Mouse (Mus musculus): ENCODE data around the gene Apc2. TPM values are rescaled to one million over a fixed set of nuclear protein-coding genes. Genes with fewer than 3 reads are reported as not detected.

Gene Apc2
- polyA plus RNA-seq, 1 experiment from 2014 or later: 0.74 TPM

DNA sequence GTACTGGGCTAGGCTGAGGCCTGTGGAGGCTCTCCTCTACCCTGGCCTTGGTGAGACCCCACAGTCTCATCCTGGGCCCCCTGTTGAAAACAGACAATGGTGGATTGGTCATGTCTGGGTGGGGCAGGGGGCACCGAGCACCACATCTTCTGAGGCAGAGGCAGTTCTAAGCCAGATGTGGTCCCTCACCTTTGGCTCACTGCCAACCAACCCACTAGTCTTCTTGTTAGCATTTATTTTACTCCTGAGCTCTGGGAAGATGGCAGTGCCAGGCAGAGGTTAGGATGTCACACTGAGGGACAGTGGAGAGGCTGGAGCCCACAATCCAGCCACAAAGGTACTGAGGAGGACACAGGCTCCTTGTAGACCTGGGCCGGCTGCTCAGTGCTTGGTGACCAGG lies 37.8 kb upstream of the Apc2 start:
- Histone ChIP-seq H3K36me3 (peaks cover 63% of the 10 kb centered on the region), H3K4me1 (peaks cover 56% of the 10 kb centered on the region), H3K9me3 (no peaks in the 10 kb centered on the region), H3K27me3 (ENCODE audit: insufficient read depth, poor library complexity, severe bottlenecking) (no peaks in the 10 kb centered on the region), H3K4me3 (no peak overlapping the region), H3K27ac (no peak overlapping the region)
- 88% methylated on average over 2 of the region's 2 CpGs for WGBS
- DNase-seq (ENCODE audit: low spot score): no peak

DNA sequence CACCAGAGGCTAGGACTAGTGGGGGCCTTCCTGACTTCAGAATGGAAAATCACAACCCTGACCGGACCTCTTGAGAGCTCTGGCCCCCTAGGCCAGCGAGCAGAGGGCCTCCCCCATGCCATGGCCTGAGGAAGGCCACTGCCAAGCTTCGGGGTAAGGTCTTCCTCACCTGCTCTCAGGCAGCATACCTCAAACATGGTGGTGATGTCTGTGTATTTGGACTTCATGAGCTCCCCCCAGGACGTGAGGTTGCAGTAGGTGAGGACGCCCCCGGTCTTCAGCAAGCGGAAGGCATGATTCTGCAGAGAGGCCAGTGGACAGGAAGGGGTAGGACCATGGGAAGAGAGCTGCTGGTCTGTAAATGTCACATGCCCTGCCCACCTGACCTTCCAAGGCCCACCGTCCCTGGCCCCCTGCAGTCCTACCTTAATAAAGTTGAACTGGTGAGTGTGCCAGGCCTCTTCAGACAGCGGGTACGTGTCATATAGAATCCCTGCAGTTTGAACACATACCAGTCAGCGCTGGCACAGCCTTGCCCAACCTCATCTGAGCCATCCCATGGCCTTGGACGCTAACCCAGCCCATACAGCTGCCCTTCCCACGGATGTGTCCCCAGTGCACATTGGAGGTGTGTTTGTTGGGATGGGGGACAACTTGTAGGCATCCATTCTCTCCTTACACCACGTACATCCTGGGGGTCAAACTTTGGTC lies 36.9 kb upstream of the Apc2 start:
- Histone ChIP-seq H3K4me3 (peak overlapping the region; percentile 71), H3K27ac (peak overlapping the region; percentile 92)

DNA sequence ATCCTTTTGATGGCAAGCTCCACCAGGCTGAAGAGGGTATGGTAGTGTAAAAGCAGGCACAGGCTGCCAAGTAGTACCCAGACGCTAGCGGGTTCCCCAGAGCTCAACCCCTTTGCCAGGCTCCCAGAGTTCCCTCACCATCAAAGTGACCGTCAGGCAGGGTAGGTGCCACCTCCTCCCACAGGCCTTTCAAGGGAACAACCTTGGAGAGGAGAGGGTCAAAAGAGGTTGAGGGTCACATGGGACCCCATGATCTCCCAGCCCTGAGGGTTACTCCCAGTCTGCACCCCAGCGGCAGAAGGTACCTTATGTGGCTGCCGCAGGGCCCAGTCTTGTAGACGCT lies 36.3 kb upstream of the Apc2 start:
- WGBS: 69% methylated on average over 6 of the region's 6 CpGs
- Histone ChIP-seq H3K27me3 (ENCODE audit: insufficient read depth, poor library complexity, severe bottlenecking) (no peaks in the 10 kb centered on the region), H3K4me1 (peaks cover 57% of the 10 kb centered on the region), H3K9me3 (no peaks in the 10 kb centered on the region), H3K4me3 (peak overlapping the region; percentile 71), H3K27ac (peak overlapping the region; percentile 92), H3K36me3 (peaks cover 49% of the 10 kb centered on the region)
- DNase-seq (ENCODE audit: low spot score): no peak

More for the DNA sequence above, 36.9 kb upstream of the Apc2 start:
- DNase-seq (ENCODE audit: low spot score): no peak
- Histone ChIP-seq H3K4me1 (peaks cover 57% of the 10 kb centered on the region), H3K9me3 (no peaks in the 10 kb centered on the region), H3K27me3 (ENCODE audit: insufficient read depth, poor library complexity, severe bottlenecking) (no peaks in the 10 kb centered on the region), H3K36me3 (peaks cover 54% of the 10 kb centered on the region)
- WGBS: 91% methylated on average over 14 of the region's 14 CpGs

DNA sequence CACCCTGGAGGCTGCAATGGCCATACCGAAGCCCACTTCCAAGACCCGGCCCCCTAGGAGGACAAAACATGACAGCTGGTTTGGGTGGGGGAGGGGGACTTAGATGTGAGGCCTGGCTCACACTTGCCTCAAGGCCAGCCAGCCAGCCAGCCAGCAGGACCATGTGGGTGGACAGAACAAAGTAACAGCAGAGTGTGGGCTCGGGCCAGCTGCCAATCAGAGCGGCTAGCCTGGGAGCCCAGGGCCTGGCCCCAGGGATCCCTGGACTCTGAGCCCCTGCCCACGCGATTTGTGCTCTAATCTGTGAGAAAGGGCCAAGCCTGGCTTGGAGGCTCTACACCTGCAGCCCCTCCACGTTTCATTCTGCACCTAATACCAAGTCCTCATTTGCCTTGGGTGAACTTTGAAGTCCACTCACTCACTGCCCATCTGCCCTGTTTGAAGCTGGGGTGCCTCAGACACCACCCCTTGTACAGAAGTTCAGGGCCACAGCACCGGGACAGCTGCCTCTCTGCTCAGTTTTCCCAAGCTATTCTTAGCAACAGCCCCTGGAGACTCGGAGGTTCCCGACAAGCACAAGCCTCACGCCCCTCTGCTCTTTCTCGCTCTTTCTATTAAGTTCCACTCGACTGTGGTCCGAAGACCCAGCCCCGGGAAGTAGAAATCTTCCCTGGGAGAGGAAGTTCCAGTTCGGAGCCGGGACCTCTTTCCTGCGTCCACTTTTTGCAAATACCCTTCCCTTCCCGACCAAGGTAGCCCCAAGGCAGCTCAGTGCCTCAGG lies 35.7 kb upstream of the Apc2 start:
- 6% methylated on average over 19 of the region's 19 CpGs for whole genome bisulfite sequencing
- Histone ChIP-seq H3K4me3 (peak overlapping the region; percentile 71), H3K36me3 (peaks cover 43% of the 10 kb centered on the region), H3K27ac (peak overlapping the region; percentile 92), H3K27me3 (ENCODE audit: insufficient read depth, poor library complexity, severe bottlenecking) (no peaks in the 10 kb centered on the region), H3K9me3 (no peaks in the 10 kb centered on the region), H3K4me1 (peaks cover 57% of the 10 kb centered on the region)
- DNase-seq (ENCODE audit: low spot score): no peak

DNA sequence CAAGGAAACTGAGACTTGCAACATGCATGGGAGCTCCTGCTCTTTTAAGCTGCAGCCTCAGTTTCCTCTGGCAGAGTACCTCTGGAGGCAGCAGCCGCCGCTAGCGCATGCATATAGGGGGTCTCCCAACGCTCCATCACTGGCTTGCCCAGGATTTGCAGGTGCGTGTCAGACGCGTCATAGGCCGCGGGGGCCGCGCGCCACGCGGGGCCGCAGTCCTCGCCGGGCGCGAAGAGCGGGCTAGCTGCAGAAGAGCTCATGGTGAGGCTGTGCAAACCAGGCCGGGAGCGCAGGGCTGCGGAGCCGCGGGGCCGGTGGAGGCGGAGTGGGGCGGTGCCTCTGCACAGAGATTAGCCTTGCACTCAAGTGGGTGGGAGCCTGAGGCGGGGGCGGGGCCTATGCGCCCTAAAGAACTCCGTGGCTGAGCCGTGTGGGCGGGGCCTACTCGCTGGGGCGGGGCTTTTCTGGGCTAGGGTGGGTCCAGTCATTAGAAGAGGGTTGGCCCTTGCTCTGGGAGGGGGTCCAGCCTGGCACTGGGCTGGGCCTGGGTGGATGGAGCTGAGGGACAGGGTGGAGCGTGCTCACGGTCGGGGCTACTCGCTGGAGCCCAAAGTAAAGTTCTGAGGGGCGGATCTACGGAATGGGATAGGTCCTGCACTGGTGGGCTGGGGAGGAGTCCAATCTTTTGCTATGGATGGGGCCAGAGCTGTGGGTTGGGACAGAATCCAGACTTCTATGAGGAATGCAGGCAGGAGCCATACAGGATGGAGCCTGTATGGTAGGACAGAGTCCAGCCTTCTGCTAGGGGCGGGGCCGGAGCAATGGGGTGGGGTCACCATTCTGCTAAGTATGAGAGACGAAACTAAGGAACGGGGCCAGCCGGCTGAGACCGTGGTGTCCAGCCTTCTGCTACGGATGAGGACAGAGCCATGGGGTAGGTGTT lies 34.9 kb upstream of the Apc2 start, which contains the start of the genes Gamt and Dazap1:
TSS of gene Gamt (minus strand) at position 371 of the 943 bp plus-strand sequence.
TSS of gene Dazap1 (plus strand) at position 845 of the 943 bp plus-strand sequence.
- H3K36me3 ChIP-seq: peaks cover 34% of the 10 kb centered on the region
- DNase-seq (ENCODE audit: low spot score): peak; percentile 100
- peak within 1 kb of the TSS; percentile 92 for H3K27ac ChIP-seq
- H3K27me3 ChIP-seq (ENCODE audit: insufficient read depth, poor library complexity, severe bottlenecking): no peaks in the 10 kb centered on the region
- peaks cover 57% of the 10 kb centered on the region for H3K4me1 ChIP-seq
- under 1% methylated on average over 49 of the region's 49 CpGs for WGBS
- peak within 1 kb of the TSS; percentile 71 for H3K4me3 ChIP-seq
- no peaks in the 10 kb centered on the region for H3K9me3 ChIP-seq

DNA sequence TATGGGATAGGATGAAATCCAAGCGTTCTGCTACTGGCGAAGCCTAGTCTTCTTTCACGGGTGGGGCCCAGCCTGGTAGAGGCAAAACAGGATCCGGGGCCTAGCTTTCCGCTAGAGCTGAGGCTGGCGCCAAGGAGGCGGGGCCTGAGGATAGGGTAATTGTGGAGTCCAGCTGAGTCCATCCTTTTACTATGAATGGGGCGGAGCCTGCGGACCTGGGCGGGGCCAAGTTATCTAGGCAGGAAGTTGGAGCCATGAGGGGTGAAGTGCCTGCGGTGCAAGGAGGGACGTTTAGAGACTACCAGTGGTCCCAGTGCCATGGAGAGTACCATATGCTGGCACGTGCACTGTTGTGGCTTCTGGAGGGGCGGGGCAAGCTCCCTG lies 34.2 kb upstream of the Apc2 start:
- under 1% methylated on average over 14 of the region's 14 CpGs for WGBS
- DNase-seq (ENCODE audit: low spot score): peak; percentile 98
- Histone ChIP-seq H3K9me3 (no peaks in the 10 kb centered on the region), H3K27me3 (ENCODE audit: insufficient read depth, poor library complexity, severe bottlenecking) (no peaks in the 10 kb centered on the region), H3K4me1 (peaks cover 59% of the 10 kb centered on the region), H3K27ac (peak overlapping the region; percentile 92), H3K36me3 (peaks cover 28% of the 10 kb centered on the region), H3K4me3 (peak overlapping the region; percentile 71)

DNA sequence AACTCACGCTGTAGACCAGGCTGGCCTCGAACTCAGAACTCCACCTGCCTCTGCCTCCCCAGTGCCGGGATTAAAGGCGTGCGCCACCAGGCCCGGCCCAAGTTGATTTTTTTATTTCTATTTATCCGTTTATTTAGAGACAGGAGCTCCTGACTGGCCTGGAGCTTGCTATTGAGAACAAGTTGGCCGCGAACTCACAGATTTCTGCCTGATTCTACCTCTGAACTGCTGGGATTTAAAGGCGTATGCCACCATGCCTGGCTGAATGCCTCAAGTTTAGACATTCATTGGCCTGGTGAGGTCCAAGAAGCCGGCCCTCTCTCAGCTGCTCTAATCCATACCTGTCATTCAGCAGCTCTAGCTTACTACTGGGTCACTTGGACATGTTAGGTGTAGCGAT lies 33.6 kb upstream of the Apc2 start:
- WGBS: 69% methylated on average over 12 of the region's 12 CpGs
- Histone ChIP-seq H3K4me3 (peak overlapping the region; percentile 71), H3K9me3 (no peaks in the 10 kb centered on the region), H3K27ac (peak overlapping the region; percentile 92), H3K36me3 (peaks cover 24% of the 10 kb centered on the region), H3K4me1 (peaks cover 65% of the 10 kb centered on the region), H3K27me3 (ENCODE audit: insufficient read depth, poor library complexity, severe bottlenecking) (no peaks in the 10 kb centered on the region)
- no peak for DNase-seq (ENCODE audit: low spot score)

DNA sequence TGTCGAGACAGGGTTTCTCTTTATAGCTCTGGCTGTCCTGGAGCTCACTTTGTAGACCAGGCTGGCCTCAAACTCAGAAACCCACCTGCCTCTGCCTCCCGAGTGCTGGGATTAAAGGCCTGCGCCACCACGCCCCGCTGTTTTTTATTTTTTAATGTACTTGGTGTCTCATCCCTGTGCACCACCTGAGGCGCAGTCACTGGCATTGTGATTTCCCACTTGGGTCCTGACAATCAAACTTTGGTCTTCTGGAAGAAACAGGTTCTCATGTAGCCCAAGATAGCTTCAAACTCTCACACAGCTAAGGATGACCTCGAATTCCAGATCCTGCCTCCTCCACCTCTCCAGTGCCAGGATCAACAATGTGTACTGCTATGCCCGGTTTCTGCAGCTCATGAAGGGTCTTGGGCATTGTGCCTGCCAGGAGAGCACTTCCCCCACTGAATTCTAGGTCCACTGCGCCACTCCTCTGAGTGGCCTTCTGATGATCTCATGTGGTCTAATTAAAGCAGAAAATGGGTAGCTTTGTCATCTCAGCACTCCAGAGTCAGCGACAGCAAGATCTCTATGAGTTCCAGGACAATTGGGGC lies 32.9 kb upstream of the Apc2 start:
- Histone ChIP-seq H3K4me1 (peaks cover 72% of the 10 kb centered on the region), H3K27ac (no peak overlapping the region; the same call in 1 of the 2 replicates), H3K9me3 (no peaks in the 10 kb centered on the region), H3K36me3 (peaks cover 25% of the 10 kb centered on the region), H3K4me3 (no peak overlapping the region), H3K27me3 (ENCODE audit: insufficient read depth, poor library complexity, severe bottlenecking) (no peaks in the 10 kb centered on the region)
- no peak for DNase-seq (ENCODE audit: low spot score)
- 92% methylated on average over 10 of the region's 10 CpGs for WGBS

DNA sequence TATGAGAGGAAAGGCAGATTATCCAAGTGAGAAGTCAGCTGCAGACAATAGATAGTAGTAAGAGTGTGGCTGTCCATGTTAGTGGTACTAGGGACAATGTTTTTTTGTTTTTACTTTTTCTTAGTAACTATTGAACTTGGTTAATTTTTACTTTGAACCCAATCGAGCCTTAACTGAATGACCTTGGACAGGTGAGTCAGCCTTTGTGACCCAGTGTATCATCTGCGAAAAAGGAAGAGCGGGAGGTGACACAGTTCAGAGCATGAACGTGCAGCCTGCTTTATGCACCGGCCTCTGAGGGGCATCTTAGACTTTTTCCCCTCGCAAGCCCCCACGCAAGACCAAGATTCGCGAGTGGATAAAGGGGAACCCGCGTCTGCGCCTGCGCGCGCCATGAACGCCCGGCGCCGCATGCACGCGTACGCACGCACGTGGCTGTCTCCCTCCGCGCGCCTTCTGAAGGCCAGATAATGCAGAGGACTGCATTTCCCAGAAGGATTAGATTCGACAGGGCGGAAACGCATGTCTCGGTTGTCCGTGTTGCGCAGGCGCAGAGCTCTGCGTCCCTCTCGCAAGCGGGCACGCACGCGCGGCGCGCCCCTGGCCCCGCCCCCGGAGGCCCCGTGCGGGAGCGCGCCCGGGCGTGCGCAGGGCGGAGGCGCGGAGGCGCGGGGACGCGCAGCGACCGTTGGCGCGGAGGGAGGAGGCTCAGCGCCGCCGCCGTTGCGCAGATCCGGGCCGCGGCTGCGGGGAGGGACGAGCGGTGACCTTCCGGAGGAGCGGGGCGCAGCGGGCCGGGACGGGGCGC lies 31.2 kb upstream of the Apc2 start:
- Histone ChIP-seq H3K36me3 (peaks cover 23% of the 10 kb centered on the region), H3K9me3 (no peaks in the 10 kb centered on the region), H3K4me3 (peak overlapping the region; percentile 81), H3K27ac (peak overlapping the region; percentile 99), H3K27me3 (ENCODE audit: insufficient read depth, poor library complexity, severe bottlenecking) (no peaks in the 10 kb centered on the region), H3K4me1 (peaks cover 66% of the 10 kb centered on the region)
- 2% methylated on average over 81 of the region's 81 CpGs for WGBS
- peak; percentile 99 for DNase-seq (ENCODE audit: low spot score)

DNA sequence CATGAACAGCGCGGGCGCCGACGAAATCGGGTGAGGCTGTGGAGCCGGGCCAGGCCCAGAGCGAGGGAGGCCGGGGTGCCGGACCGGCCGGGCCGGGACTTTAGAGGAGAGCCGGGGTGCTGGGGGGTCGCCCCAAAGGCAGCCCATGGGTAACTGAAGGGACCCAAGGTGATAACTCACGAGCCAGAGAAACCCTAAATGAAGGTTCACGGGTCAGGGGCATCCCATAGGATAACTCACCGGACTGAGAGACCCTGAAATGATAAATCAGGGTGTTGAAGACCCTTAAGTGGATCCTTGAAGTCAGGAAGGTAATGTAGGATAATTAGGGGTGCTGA lies 30.7 kb upstream of the Apc2 start:
- peak overlapping the region; percentile 99 for H3K27ac ChIP-seq
- H3K27me3 ChIP-seq (ENCODE audit: insufficient read depth, poor library complexity, severe bottlenecking): no peaks in the 10 kb centered on the region
- H3K36me3 ChIP-seq: peaks cover 27% of the 10 kb centered on the region
- 2% methylated on average over 18 of the region's 18 CpGs for WGBS
- no peaks in the 10 kb centered on the region for H3K9me3 ChIP-seq
- H3K4me1 ChIP-seq: peaks cover 64% of the 10 kb centered on the region
- peak overlapping the region; percentile 81 for H3K4me3 ChIP-seq
- no peak for DNase-seq (ENCODE audit: low spot score)

DNA sequence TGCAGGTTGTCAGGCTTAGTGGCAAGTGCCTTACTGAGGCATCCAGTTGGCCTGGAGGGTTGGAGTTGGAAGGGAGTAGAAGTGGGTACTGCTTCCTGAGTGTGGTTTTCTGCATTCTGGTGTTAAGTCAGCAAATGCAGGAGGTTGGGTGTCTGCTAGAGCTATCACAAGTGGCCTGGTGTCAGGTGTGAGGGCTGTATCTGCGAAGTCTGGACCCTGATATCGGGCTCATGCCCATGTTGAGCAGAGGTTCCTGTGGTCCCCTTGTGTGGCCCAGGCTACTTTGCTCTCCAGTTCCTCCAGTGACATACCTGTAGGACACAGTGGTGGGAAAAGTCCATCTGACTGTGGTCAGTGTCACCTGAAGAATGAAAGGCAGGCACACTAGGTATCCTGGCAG lies 25.7 kb upstream of the Apc2 start:
- peaks cover 66% of the 10 kb centered on the region for H3K36me3 ChIP-seq
- 90% methylated on average over 2 of the region's 2 CpGs for WGBS
- H3K27ac ChIP-seq: 0 out of 2 replicates have a peak overlapping the region, but pooled peaks have one; percentile 23
- no peak overlapping the region for H3K4me3 ChIP-seq
- no peak for DNase-seq (ENCODE audit: low spot score)
- H3K9me3 ChIP-seq: no peaks in the 10 kb centered on the region
- H3K27me3 ChIP-seq (ENCODE audit: insufficient read depth, poor library complexity, severe bottlenecking): no peaks in the 10 kb centered on the region
- H3K4me1 ChIP-seq: peaks cover 64% of the 10 kb centered on the region

DNA sequence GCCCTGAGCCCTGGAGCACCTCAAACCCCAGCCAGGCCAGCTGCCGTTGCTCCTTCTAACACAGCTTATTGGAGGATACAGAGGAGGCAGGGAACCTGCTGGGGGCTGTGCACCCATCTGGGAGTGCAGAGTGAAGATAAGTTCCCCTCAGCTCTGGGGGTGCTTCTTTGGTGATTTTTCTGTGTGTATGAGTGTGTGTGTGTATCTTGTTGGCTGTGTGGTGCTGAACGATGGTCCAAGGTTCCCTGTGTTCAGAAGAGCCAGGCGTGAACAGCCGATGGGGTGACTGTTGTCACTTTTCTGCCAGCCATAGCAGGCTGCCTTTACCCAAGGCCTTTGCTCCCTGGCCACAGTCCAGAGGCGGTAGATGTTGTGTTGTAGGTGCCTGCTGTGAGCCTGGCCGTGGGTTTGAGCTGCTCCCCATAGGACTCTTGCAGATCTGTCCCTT lies 25.0 kb upstream of the Apc2 start:
- peaks cover 62% of the 10 kb centered on the region for H3K4me1 ChIP-seq
- H3K4me3 ChIP-seq: no peak overlapping the region
- no peak overlapping the region for H3K27ac ChIP-seq
- 69% methylated on average over 6 of the region's 6 CpGs for WGBS
- H3K27me3 ChIP-seq (ENCODE audit: insufficient read depth, poor library complexity, severe bottlenecking): no peaks in the 10 kb centered on the region
- DNase-seq (ENCODE audit: low spot score): no peak
- H3K9me3 ChIP-seq: no peaks in the 10 kb centered on the region
- H3K36me3 ChIP-seq: peaks cover 72% of the 10 kb centered on the region

Data from heart, embryonic 10.5 days (tissue).